12 mouse cellular contexts compared by ENCODE assay signal in the genomic region with DNA sequence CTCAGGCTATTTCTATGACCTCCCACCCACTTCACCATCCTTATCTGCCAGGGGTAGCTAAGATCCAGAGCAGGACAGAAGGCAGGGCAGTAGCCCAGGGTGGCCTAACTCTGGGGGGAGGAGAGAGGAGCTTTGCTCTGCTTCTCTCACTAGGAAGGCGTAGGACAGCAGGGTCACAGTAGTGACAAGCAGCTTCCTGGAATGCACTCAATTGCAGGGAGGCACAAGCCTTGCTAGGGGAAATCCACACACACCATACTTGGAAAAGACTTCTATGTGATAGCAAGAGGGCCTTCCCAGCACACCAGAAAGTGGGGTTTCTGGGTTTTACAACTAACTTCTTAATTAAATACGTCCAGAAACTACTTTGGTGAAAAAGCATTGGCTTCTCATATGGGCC. TPM values are rescaled to one million over a fixed set of nuclear protein-coding genes. Genes with fewer than 3 reads are reported as not detected.
DNase-seq lines count a peak whose midpoint lies in the region; ATAC-seq lines count a peak whose summit lies in the region.
"Had no signal": no experiment of that assay in that cellular context is flagged by ENCODE, and none has a peak within 500 bp of the region (broad histone marks: within the 10 kb centered on the region; RNA-seq: fewer than 3 reads in every experiment).

No protein-coding gene starts in this region.

- H3K27me3 ChIP-seq in forebrain, embryonic 10.5 days (ENCODE audit: poor library complexity, severe bottlenecking), result 0 out of 2 replicates have a peak, but pooled peaks cover 9% of the 10 kb centered on the region
- H3K27me3 ChIP-seq in forebrain, embryonic 15.5 days, result no peaks in the 10 kb centered on the region
- no peaks in the 10 kb centered on the region for H3K27me3 ChIP-seq in heart, embryonic 16.5 days (ENCODE audit: control insufficient read depth, insufficient read depth, low read length)
- H3K27me3 ChIP-seq: midbrain, embryonic 13.5 days; neural tube, embryonic 13.5 days had no signal

- peaks cover 77% of the 10 kb centered on the region for H3K4me1 ChIP-seq in forebrain, embryonic 10.5 days
- H3K4me1 ChIP-seq in forebrain, embryonic 15.5 days, result peaks cover 47% of the 10 kb centered on the region
- peaks cover 57% of the 10 kb centered on the region for H3K4me1 ChIP-seq in heart, embryonic 16.5 days (ENCODE audit: control insufficient read depth, insufficient read depth, low read length)

- 81% methylated on average over 2 of the region's 2 CpGs for WGBS in forebrain, embryonic 10.5 days
- WGBS in forebrain, embryonic 15.5 days, result 80% methylated on average over 2 of the region's 2 CpGs
- 42% methylated on average over 2 of the region's 2 CpGs for WGBS in heart, embryonic 16.5 days

- no peak overlapping the region for H3K9ac ChIP-seq in forebrain, embryonic 15.5 days (replicated peaks)
- peak overlapping the region; percentile 45; the same call in 1 of the 2 replicates for H3K9ac ChIP-seq in heart, embryonic 16.5 days (ENCODE audit: low read length)
- H3K9ac ChIP-seq: midbrain, embryonic 13.5 days; neural tube, embryonic 13.5 days had no signal

- H3K4me3 ChIP-seq in forebrain, embryonic 10.5 days, result no peak overlapping the region
- no peak overlapping the region for H3K4me3 ChIP-seq in forebrain, embryonic 15.5 days
- H3K4me3 ChIP-seq in heart, embryonic 16.5 days (ENCODE audit: low read length), result no peak overlapping the region
- H3K4me3 ChIP-seq: midbrain, embryonic 13.5 days; neural tube, embryonic 13.5 days had no signal

- no peak for DNase-seq in forebrain, embryonic 10.5 days (ENCODE audit: extremely low spot score, low spot score)
- peak; percentile 27 for DNase-seq in kidney, postnatal 14 days
- DNase-seq in kidney, adult 11 months, result no peak
- peak; percentile 22 to 29 for DNase-seq in B cell, adult 2 months
- DNase-seq in cerebellum, postnatal 14 days, result no peak
- no peak for DNase-seq in cerebellum, adult 9-10 months
- DNase-seq: cerebellum, postnatal 10 days; thymus, postnatal 25 days had no signal

- H3K36me3 ChIP-seq in forebrain, embryonic 10.5 days (replicated peaks), result peaks cover 81% of the 10 kb centered on the region
- H3K36me3 ChIP-seq in forebrain, embryonic 15.5 days, result 0 out of 2 replicates have a peak, but pooled peaks cover 3% of the 10 kb centered on the region
- peaks cover 13% of the 10 kb centered on the region for H3K36me3 ChIP-seq in heart, embryonic 16.5 days (ENCODE audit: control insufficient read depth, insufficient read depth)

- no peak overlapping the region for H3K4me2 ChIP-seq in forebrain, embryonic 15.5 days (replicated peaks)
- no peak overlapping the region for H3K4me2 ChIP-seq in heart, embryonic 16.5 days (ENCODE audit: low read depth, low read length)
- H3K4me2 ChIP-seq: midbrain, embryonic 13.5 days; neural tube, embryonic 13.5 days had no signal

- 0 out of 2 replicates have a peak overlapping the region, but pooled peaks have one; percentile 6 for H3K27ac ChIP-seq in forebrain, embryonic 10.5 days
- no peak overlapping the region for H3K27ac ChIP-seq in forebrain, embryonic 15.5 days (replicated peaks)
- H3K27ac ChIP-seq in heart, embryonic 16.5 days (ENCODE audit: low read length), result peak overlapping the region; percentile 26
- H3K27ac ChIP-seq: midbrain, embryonic 13.5 days; neural tube, embryonic 13.5 days had no signal

- ATAC-seq in forebrain, embryonic 15.5 days (replicated peaks), result no peak
- ATAC-seq in heart, embryonic 16.5 days (replicated peaks; ENCODE audit: extremely low read depth, insufficient read depth, low FRiP score), result peak; percentile 69
- ATAC-seq: midbrain, embryonic 13.5 days had no signal

- H3K9me3 ChIP-seq in forebrain, embryonic 10.5 days, result peaks cover 18% of the 10 kb centered on the region; the same call in 1 of the 2 replicates
- no peaks in the 10 kb centered on the region for H3K9me3 ChIP-seq in forebrain, embryonic 15.5 days
- no peaks in the 10 kb centered on the region for H3K9me3 ChIP-seq in heart, embryonic 16.5 days (replicated peaks; ENCODE audit: control insufficient read depth, low read length)
- H3K9me3 ChIP-seq: midbrain, embryonic 13.5 days; neural tube, embryonic 13.5 days had no signal

RNA-seq across cellular contexts. Expression of gene Irs2, which starts 12.5 kb away (rescaled TPM):
- 5.7 and 6.1 TPM in 2 replicates for polyA plus RNA-seq in forebrain, embryonic 10.5 days (2016; fragmentation: Nextera tagmentation; extraction: Ambion mirVana)
- polyA plus RNA-seq in forebrain, embryonic 15.5 days (2015; fragmentation: Nextera tagmentation; extraction: Ambion mirVana), result 7.1 and 7.5 TPM in 2 replicates
- polyA plus RNA-seq in heart, embryonic 16.5 days (2015; fragmentation: Nextera tagmentation; extraction: Ambion mirVana), result 2.3 and 2.9 TPM in 2 replicates

Comparison
In these comparisons a context has a peak if more than half of its experiments do, and no peak if none do; other contexts are left out.
1. DNase-seq: peak in kidney, postnatal 14 days (single experiment) and B cell, adult 2 months (2 of 2); none in forebrain, embryonic 10.5 days (single experiment), kidney, adult 11 months (single experiment), cerebellum, postnatal 14 days (0 of 2) and cerebellum, adult 9-10 months (single experiment).